Mouse (Mus musculus): Measurements from ENCODE around the gene Zfp704.

DNA sequence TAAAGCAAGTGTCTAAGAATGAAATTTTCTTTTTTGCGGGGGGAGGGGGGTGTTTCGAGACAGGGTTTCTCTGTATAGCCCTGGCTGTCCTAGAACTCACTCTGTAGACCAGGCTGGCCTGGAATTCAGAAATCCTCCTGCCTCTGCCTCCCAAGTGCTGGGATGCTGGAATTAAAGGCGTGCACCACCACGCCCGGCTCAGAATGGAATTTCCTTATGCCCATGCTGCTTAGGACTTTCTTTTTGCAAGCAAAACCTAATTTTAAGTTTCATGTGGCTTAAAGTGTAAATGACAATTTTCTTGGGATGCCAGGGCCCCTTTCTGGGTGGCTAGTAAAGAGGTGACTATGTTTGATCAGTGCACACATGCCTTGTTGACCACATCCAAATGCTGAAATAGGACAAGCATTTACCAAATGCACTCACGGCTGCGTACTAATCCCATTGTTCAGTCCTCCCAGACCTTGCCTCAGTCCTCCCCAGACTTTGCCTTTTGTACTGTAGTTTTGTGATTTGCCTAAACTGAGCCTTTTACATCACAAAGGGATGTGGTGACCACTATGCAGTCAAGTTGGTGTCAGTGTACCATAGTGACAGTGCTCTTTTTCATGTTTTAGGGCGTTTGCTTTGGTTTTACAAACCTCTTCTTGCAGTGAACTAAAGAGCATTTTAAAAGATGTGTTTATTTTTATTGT is 18.3 kb downstream of the Zfp704 start:
- TF ChIP-seq CTCF (IDR thresholded peaks at IDR 0.05; ENCODE audit: control insufficient read depth, insufficient read depth, insufficient replicate concordance, low read depth, low read length) (no peak), POLR2A (IDR thresholded peaks at IDR 0.05; ENCODE audit: control insufficient read depth, low read depth, low read length) (no peak)
